Mouse (Mus musculus) erythroblast, embryonic 14.5 days (primary cell): Measurements from ENCODE around the gene Slc25a30.

Experiments
- GATA1 ChIP-seq: IDR thresholded peaks from 2 replicates; pipeline ENCODE4 v1.6.1; 2012; ENCODE audit warnings: low read length, inconsistent platforms, mixed read lengths
- TAL1 ChIP-seq: IDR thresholded peaks from 3 replicates; pipeline ENCODE4 v1.6.1; 2012; ENCODE audit warnings: low read length, inconsistent platforms, mixed read lengths

DNA sequence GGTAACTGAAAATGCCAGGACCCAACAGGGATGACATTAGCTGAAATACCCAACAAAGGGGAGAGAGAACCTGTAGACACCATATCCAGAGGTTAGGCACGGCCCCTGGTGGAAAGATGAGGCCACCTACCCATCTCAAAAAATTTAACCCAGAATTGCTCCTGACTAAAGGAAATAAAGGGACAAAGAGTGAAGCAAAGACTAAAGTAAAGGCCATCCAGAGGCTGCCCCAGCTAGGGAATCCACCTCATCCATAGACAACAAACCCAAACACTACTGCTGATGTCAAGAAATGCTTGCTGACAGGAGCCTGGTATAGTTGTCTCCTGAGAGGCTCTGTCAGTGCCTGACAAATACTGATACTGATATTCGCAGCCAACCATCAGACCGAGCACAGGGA lies 75.1 kb downstream of the Slc25a30 start:
- TF ChIP-seq GATA1 (no peak), TAL1 (no peak)
